Mouse (Mus musculus) midbrain, embryonic 12.5 days (tissue): ENCODE data around the gene Tmpo. TPM values are rescaled to one million over a fixed set of nuclear protein-coding genes. Genes with fewer than 3 reads are reported as not detected.
A peak's percentile ranks its signal among the peaks of the same experiment; 100 is the strongest.

ENCODE experiments used
- ATAC-seq: fragments of 200-750 bp; cut with Nextera tagmentation; 2 replicates; pipeline ENCODE4 v1.8.0; 2017; ENCODE audit warnings: low read depth, moderate TSS enrichment, moderate library complexity; ENCODE audit not compliant: low FRiP score
- H3K27ac ChIP-seq: fragments of 300-500 bp; sonication (generic); replicated peaks from 2 replicates; pipeline ENCODE4 v1.5.1; 2016; ENCODE audit warnings: mild to moderate bottlenecking
- H3K27me3 ChIP-seq: fragments of 300-500 bp; sonication (generic); 2 replicates; pipeline ENCODE4 v1.6.1; 2016; ENCODE audit warnings: mild to moderate bottlenecking
- H3K36me3 ChIP-seq: fragments of 300-500 bp; sonication (generic); 2 replicates; pipeline ENCODE4 v1.6.1; 2016
- H3K4me1 ChIP-seq: fragments of 300-500 bp; sonication (generic); 2 replicates; pipeline ENCODE4 v1.6.1; 2016
- H3K4me2 ChIP-seq: fragments of 300-500 bp; sonication (generic); replicated peaks from 2 replicates; pipeline ENCODE4 v1.6.1; 2016; ENCODE audit warnings: mild to moderate bottlenecking, moderate library complexity
- H3K4me3 ChIP-seq: fragments of 300-500 bp; sonication (generic); 2 replicates; pipeline ENCODE4 v1.5.1; 2016; ENCODE audit warnings: mild to moderate bottlenecking
- H3K9ac ChIP-seq: fragments of 300-500 bp; sonication (generic); replicated peaks from 2 replicates; pipeline ENCODE4 v1.6.1; 2016; ENCODE audit warnings: mild to moderate bottlenecking, moderate library complexity
- H3K9me3 ChIP-seq: fragments of 300-500 bp; sonication (generic); 2 replicates; pipeline ENCODE4 v1.6.1; 2016; ENCODE audit warnings: mild to moderate bottlenecking
- WGBS: fragments of 180-500 bp; shearing (Covaris S2); methylation state at CpG from one replicate; pipeline ENCODE4 v1.1.7; 2016; 5-methylcytosine and 5-hydroxymethylcytosine counted together
- polyA plus RNA-seq: library from polyadenylated mRNA; unstranded; fragments of >200 nt; fragmentation: Nextera tagmentation; extraction: Ambion mirVana; gene quantifications from 2 replicates; pipeline ENCODE4 v1.2.1, GENCODE M21; 2016

Gene Tmpo
- polyA plus RNA-seq, 1 experiment from 2014 or later: 368 TPM

GRCm38 (mm10) chr10:91123828-91124822 is 57.0 kb downstream of the Tmpo start, which contains the start of gene Slc25a3:
Gene Slc25a3 (minus strand): TSS chr10:91124059.
- peaks cover 25% of the 10 kb centered on the region for H3K36me3 ChIP-seq
- peaks cover 19% of the 10 kb centered on the region for H3K4me1 ChIP-seq
- H3K4me3 ChIP-seq: peak within 1 kb of the TSS; percentile 100
- H3K27ac ChIP-seq: peak within 1 kb of the TSS; percentile 88
- peak within 1 kb of the TSS; percentile 97 for H3K9ac ChIP-seq
- peak within 1 kb of the TSS; percentile 80 for H3K4me2 ChIP-seq
- WGBS: 14% methylated on average over 59 of the region's 59 CpGs
- H3K27me3 ChIP-seq: no peaks in the 10 kb centered on the region
- no peaks in the 10 kb centered on the region for H3K9me3 ChIP-seq
- ATAC-seq: peak; percentile 100

- Histone ChIP-seq H3K4me3 (peak overlapping the region; percentile 100), H3K4me1 (peaks cover 19% of the 10 kb centered on the region), H3K36me3 (peaks cover 33% of the 10 kb centered on the region), H3K4me2 (peak overlapping the region; percentile 80), H3K9me3 (no peaks in the 10 kb centered on the region), H3K9ac (peak overlapping the region; percentile 97), H3K27ac (peak overlapping the region; percentile 88), H3K27me3 (no peaks in the 10 kb centered on the region)
- ATAC-seq: peak; percentile 64
- WGBS: under 1% methylated on average over 44 of the region's 44 CpGs
Measured at GRCm38 (mm10) chr10:91123281-91123827, 57.8 kb downstream of the Tmpo start.

GRCm38 (mm10) chr10:91122646-91123045 is 58.5 kb downstream of the Tmpo start:
- ATAC-seq: no peak
- Histone ChIP-seq H3K9ac (peak overlapping the region; percentile 97), H3K4me2 (peak overlapping the region; percentile 80), H3K4me3 (peak overlapping the region; percentile 100), H3K27me3 (no peaks in the 10 kb centered on the region), H3K4me1 (peaks cover 19% of the 10 kb centered on the region), H3K9me3 (no peaks in the 10 kb centered on the region), H3K27ac (no peak overlapping the region), H3K36me3 (peaks cover 40% of the 10 kb centered on the region)
- WGBS: 43% methylated on average over 6 of the region's 6 CpGs

- H3K9me3 ChIP-seq: no peaks in the 10 kb centered on the region
- H3K4me2 ChIP-seq: no peak overlapping the region
- ATAC-seq: no peak
- no peak overlapping the region for H3K9ac ChIP-seq
- no peak overlapping the region for H3K27ac ChIP-seq
- peaks cover 2% of the 10 kb centered on the region for H3K4me1 ChIP-seq
- no peaks in the 10 kb centered on the region for H3K27me3 ChIP-seq
- peaks cover 88% of the 10 kb centered on the region for H3K36me3 ChIP-seq
- 96% methylated on average over 12 of the region's 12 CpGs for WGBS
- no peak overlapping the region for H3K4me3 ChIP-seq
Measured at GRCm38 (mm10) chr10:91116958-91117357, 64.2 kb downstream of the Tmpo start.

- WGBS: 76% methylated on average over 4 of the region's 4 CpGs
- H3K27me3 ChIP-seq: no peaks in the 10 kb centered on the region
- H3K4me1 ChIP-seq: no peaks in the 10 kb centered on the region
- H3K9ac ChIP-seq: no peak overlapping the region
- no peak overlapping the region for H3K27ac ChIP-seq
- H3K36me3 ChIP-seq: peaks cover 25% of the 10 kb centered on the region
- H3K4me2 ChIP-seq: no peak overlapping the region
- no peaks in the 10 kb centered on the region for H3K9me3 ChIP-seq
- H3K4me3 ChIP-seq: no peak overlapping the region
- no peak for ATAC-seq
Measured at GRCm38 (mm10) chr10:91109841-91110240, 71.3 kb downstream of the Tmpo start.

DNA sequence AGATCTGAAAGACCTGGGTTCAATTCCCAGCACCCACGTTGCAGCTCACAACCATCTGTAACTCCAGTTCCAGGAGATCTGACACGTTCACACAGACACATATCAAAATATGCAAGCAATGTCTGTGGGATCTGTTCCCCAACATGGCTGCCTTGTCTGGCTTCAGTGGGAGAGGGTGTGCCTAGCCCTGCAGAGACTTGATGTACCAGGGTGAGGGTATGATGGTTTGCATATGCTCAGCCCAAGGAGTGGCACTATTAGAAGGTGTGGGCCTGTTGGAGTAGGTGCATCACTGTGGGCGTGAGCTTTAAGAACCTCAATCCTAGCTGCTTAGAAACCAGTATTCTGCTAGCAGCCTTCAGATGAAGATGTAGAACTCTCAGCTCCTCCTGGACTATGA is 75.1 kb downstream of the Tmpo start:
- H3K36me3 ChIP-seq: peaks cover 11% of the 10 kb centered on the region; the same call in 1 of the 2 replicates
- WGBS: 82% methylated on average over 3 of the region's 3 CpGs
- ATAC-seq: no peak
- no peak overlapping the region for H3K4me3 ChIP-seq
- no peak overlapping the region for H3K27ac ChIP-seq
- no peaks in the 10 kb centered on the region for H3K4me1 ChIP-seq
- H3K9me3 ChIP-seq: no peaks in the 10 kb centered on the region
- H3K9ac ChIP-seq: no peak overlapping the region
- H3K27me3 ChIP-seq: no peaks in the 10 kb centered on the region
- H3K4me2 ChIP-seq: no peak overlapping the region

DNA sequence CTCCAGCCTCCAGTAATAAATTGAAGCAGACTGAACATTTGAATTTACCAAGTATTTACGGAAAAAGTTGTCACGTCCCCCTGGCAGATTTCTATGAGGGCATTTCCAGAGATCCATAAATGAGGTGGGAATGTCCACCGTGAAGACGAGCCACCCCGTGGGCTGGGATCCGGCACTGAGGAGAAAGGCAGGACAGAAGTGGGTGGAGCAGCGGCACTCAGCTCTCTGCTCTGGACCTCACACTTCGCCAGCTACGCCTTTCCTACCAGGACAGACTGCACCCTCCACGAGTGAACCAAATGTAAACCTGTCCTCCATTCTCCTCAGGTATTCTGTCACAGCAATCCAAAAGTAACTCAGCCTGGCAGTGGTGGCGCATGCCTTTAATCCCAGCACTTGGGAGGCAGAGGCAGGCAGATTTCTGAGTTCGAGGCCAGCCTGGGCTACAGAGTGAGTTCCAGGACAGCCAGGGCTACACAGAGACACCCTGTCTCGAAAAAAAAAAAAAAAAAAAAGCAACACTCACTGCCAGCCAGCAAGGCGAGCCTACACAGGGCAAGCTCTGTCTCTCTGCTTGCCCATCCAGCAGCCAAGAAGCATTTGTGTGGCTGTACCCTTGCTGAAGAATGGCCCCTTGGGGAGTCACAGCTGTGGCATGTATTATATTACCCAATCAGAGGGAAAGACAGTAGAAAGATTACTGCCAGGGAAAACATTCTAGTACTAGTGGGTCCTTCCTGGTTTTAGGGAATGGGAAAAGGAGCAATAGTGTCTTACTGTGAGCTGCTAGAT is 78.1 kb downstream of the Tmpo start:
- H3K4me3 ChIP-seq: no peak overlapping the region
- no peaks in the 10 kb centered on the region for H3K4me1 ChIP-seq
- H3K9ac ChIP-seq: no peak overlapping the region
- peaks cover 11% of the 10 kb centered on the region; the same call in 1 of the 2 replicates for H3K36me3 ChIP-seq
- H3K27ac ChIP-seq: no peak overlapping the region
- H3K9me3 ChIP-seq: no peaks in the 10 kb centered on the region
- no peaks in the 10 kb centered on the region for H3K27me3 ChIP-seq
- ATAC-seq: no peak
- H3K4me2 ChIP-seq: no peak overlapping the region
- 91% methylated on average over 14 of the region's 14 CpGs for WGBS

- Histone ChIP-seq H3K4me1 (no peaks in the 10 kb centered on the region), H3K9me3 (no peaks in the 10 kb centered on the region), H3K4me2 (no peak overlapping the region), H3K27ac (no peak overlapping the region), H3K27me3 (no peaks in the 10 kb centered on the region), H3K4me3 (no peak overlapping the region), H3K9ac (no peak overlapping the region), H3K36me3 (peaks cover 11% of the 10 kb centered on the region; the same call in 1 of the 2 replicates)
- ATAC-seq: no peak
- WGBS: 96% methylated on average over 25 of the region's 25 CpGs
Measured at GRCm38 (mm10) chr10:91101936-91102335, 79.2 kb downstream of the Tmpo start.

- Histone ChIP-seq H3K36me3 (peaks cover 11% of the 10 kb centered on the region; the same call in 1 of the 2 replicates), H3K9ac (no peak overlapping the region), H3K4me2 (no peak overlapping the region), H3K27me3 (no peaks in the 10 kb centered on the region), H3K4me3 (no peak overlapping the region), H3K9me3 (no peaks in the 10 kb centered on the region), H3K4me1 (no peaks in the 10 kb centered on the region), H3K27ac (no peak overlapping the region)
- WGBS: 58% methylated on average over 1 of the region's 1 CpGs
- no peak for ATAC-seq
Measured at GRCm38 (mm10) chr10:91100101-91100500, 81.0 kb downstream of the Tmpo start.

GRCm38 (mm10) chr10:91098056-91098455 is 83.1 kb downstream of the Tmpo start:
- H3K9me3 ChIP-seq: no peaks in the 10 kb centered on the region
- H3K36me3 ChIP-seq: peaks cover 20% of the 10 kb centered on the region
- WGBS: 94% methylated on average over 8 of the region's 8 CpGs
- H3K27ac ChIP-seq: no peak overlapping the region
- no peak overlapping the region for H3K4me3 ChIP-seq
- H3K4me2 ChIP-seq: no peak overlapping the region
- no peaks in the 10 kb centered on the region for H3K4me1 ChIP-seq
- H3K9ac ChIP-seq: no peak overlapping the region
- no peaks in the 10 kb centered on the region for H3K27me3 ChIP-seq
- no peak for ATAC-seq
